Mouse (Mus musculus): ENCODE measurements around the gene Tlcd1. TPM values are rescaled to one million over a fixed set of nuclear protein-coding genes. Genes with fewer than 3 reads are reported as not detected.
A peak's percentile ranks its signal among the peaks of the same experiment; 100 is the strongest.

Tlcd1 gene
- polyA plus RNA-seq, 1 experiment from 2014 or later, result 0.76 TPM

- Histone ChIP-seq H3K27ac (no peak overlapping the region), H3K79me2 (ENCODE audit: inconsistent target) (no peaks in the 10 kb centered on the region), H3K4me3 (ENCODE audit: inconsistent target) (no peak overlapping the region), H3K36me3 (ENCODE audit: inconsistent target) (no peaks in the 10 kb centered on the region)
- 8% methylated on average over 36 of the region's 42 CpGs for WGBS (ENCODE audit: missing documents)
Measured at GRCm38 (mm10) chr11:78189234-78190040, 12.9 kb downstream of the Tlcd1 start.

GRCm38 (mm10) chr11:78190041-78190440 is 13.5 kb downstream of the Tlcd1 start:
- Histone ChIP-seq H3K79me2 (ENCODE audit: inconsistent target) (no peaks in the 10 kb centered on the region), H3K4me3 (ENCODE audit: inconsistent target) (no peak overlapping the region), H3K27ac (no peak overlapping the region), H3K36me3 (ENCODE audit: inconsistent target) (no peaks in the 10 kb centered on the region)
- 89% methylated on average over 6 of the region's 6 CpGs for WGBS (ENCODE audit: missing documents)

GRCm38 (mm10) chr11:78193113-78193512 is 16.6 kb downstream of the Tlcd1 start, which contains the start of gene Proca1:
Gene Proca1, plus strand, starts transcription at chr11:78193392.
- no peak within 1 kb of the TSS for H3K27ac ChIP-seq
- no peaks in the 10 kb centered on the region for H3K36me3 ChIP-seq (ENCODE audit: inconsistent target)
- WGBS (ENCODE audit: missing documents), result 91% methylated on average over 1 of the region's 1 CpGs
- H3K4me3 ChIP-seq (ENCODE audit: inconsistent target), result no peak within 1 kb of the TSS
- no peaks in the 10 kb centered on the region for H3K79me2 ChIP-seq (ENCODE audit: inconsistent target)

GRCm38 (mm10) chr11:78194411-78195100 is 18.0 kb downstream of the Tlcd1 start:
- Histone ChIP-seq H3K4me3 (ENCODE audit: inconsistent target) (peak overlapping the region; percentile 33), H3K27ac (no peak overlapping the region), H3K79me2 (ENCODE audit: inconsistent target) (no peaks in the 10 kb centered on the region), H3K36me3 (ENCODE audit: inconsistent target) (no peaks in the 10 kb centered on the region)
- 10% methylated on average over 27 of the region's 30 CpGs for WGBS (ENCODE audit: missing documents)

- WGBS (ENCODE audit: missing documents), result 77% methylated on average over 12 of the region's 23 CpGs
- H3K4me3 ChIP-seq (ENCODE audit: inconsistent target), result peak overlapping the region; percentile 33
- no peaks in the 10 kb centered on the region for H3K79me2 ChIP-seq (ENCODE audit: inconsistent target)
- no peaks in the 10 kb centered on the region for H3K36me3 ChIP-seq (ENCODE audit: inconsistent target)
- no peak overlapping the region for H3K27ac ChIP-seq
Measured at GRCm38 (mm10) chr11:78195101-78195863, 18.8 kb downstream of the Tlcd1 start.

- Histone ChIP-seq H3K79me2 (ENCODE audit: inconsistent target) (no peaks in the 10 kb centered on the region), H3K4me3 (ENCODE audit: inconsistent target) (no peak overlapping the region), H3K36me3 (ENCODE audit: inconsistent target) (peaks cover 31% of the 10 kb centered on the region), H3K27ac (no peak overlapping the region)
- WGBS (ENCODE audit: missing documents), result 100% methylated on average over 2 of the region's 3 CpGs
Measured at GRCm38 (mm10) chr11:78202372-78202771, 25.9 kb downstream of the Tlcd1 start.

GRCm38 (mm10) chr11:78204287-78204686 is 27.8 kb downstream of the Tlcd1 start:
- WGBS (ENCODE audit: missing documents), result 96% methylated on average over 6 of the region's 6 CpGs

GRCm38 (mm10) chr11:78205361-78206206 is 29.1 kb downstream of the Tlcd1 start:
- no peak overlapping the region for H3K4me3 ChIP-seq (ENCODE audit: inconsistent target)
- H3K36me3 ChIP-seq (ENCODE audit: inconsistent target), result peaks cover 58% of the 10 kb centered on the region
- WGBS (ENCODE audit: missing documents), result 87% methylated on average over 13 of the region's 13 CpGs
- H3K27ac ChIP-seq, result no peak overlapping the region
- H3K79me2 ChIP-seq (ENCODE audit: inconsistent target), result no peaks in the 10 kb centered on the region

More at GRCm38 (mm10) chr11:78204287-78204686, 27.8 kb downstream of the Tlcd1 start:
- no peak overlapping the region for H3K4me3 ChIP-seq (ENCODE audit: inconsistent target)
- peaks cover 50% of the 10 kb centered on the region for H3K36me3 ChIP-seq (ENCODE audit: inconsistent target)
- no peaks in the 10 kb centered on the region for H3K79me2 ChIP-seq (ENCODE audit: inconsistent target)
- H3K27ac ChIP-seq, result no peak overlapping the region

- 95% methylated on average over 6 of the region's 7 CpGs for WGBS (ENCODE audit: missing documents)
- Histone ChIP-seq H3K36me3 (ENCODE audit: inconsistent target) (peaks cover 74% of the 10 kb centered on the region), H3K27ac (no peak overlapping the region), H3K79me2 (ENCODE audit: inconsistent target) (no peaks in the 10 kb centered on the region), H3K4me3 (ENCODE audit: inconsistent target) (no peak overlapping the region)
Measured at GRCm38 (mm10) chr11:78207190-78207589, 30.7 kb downstream of the Tlcd1 start.

- Histone ChIP-seq H3K36me3 (ENCODE audit: inconsistent target) (peaks cover 79% of the 10 kb centered on the region), H3K27ac (no peak overlapping the region), H3K79me2 (ENCODE audit: inconsistent target) (no peaks in the 10 kb centered on the region), H3K4me3 (ENCODE audit: inconsistent target) (no peak overlapping the region)
- WGBS (ENCODE audit: missing documents), result 98% methylated on average over 6 of the region's 6 CpGs
Measured at GRCm38 (mm10) chr11:78209886-78210285, 33.4 kb downstream of the Tlcd1 start.

- H3K79me2 ChIP-seq (ENCODE audit: inconsistent target), result no peaks in the 10 kb centered on the region
- 93% methylated on average over 7 of the region's 7 CpGs for WGBS (ENCODE audit: missing documents)
Measured at GRCm38 (mm10) chr11:78210615-78211014, 34.1 kb downstream of the Tlcd1 start.

GRCm38 (mm10) chr11:78211513-78211912 is 35.0 kb downstream of the Tlcd1 start:
- WGBS (ENCODE audit: missing documents), result 96% methylated on average over 5 of the region's 5 CpGs
- Histone ChIP-seq H3K27ac (no peak overlapping the region), H3K79me2 (ENCODE audit: inconsistent target) (no peaks in the 10 kb centered on the region), H3K4me3 (ENCODE audit: inconsistent target) (no peak overlapping the region), H3K36me3 (ENCODE audit: inconsistent target) (peaks cover 77% of the 10 kb centered on the region)

More at GRCm38 (mm10) chr11:78210615-78211014, 34.1 kb downstream of the Tlcd1 start:
- peaks cover 77% of the 10 kb centered on the region for H3K36me3 ChIP-seq (ENCODE audit: inconsistent target)
- H3K27ac ChIP-seq, result no peak overlapping the region
- H3K4me3 ChIP-seq (ENCODE audit: inconsistent target), result no peak overlapping the region

GRCm38 (mm10) chr11:78213086-78213817 is 36.7 kb downstream of the Tlcd1 start:
- Histone ChIP-seq H3K79me2 (ENCODE audit: inconsistent target) (no peaks in the 10 kb centered on the region), H3K4me3 (ENCODE audit: inconsistent target) (no peak overlapping the region), H3K27ac (peak overlapping the region; percentile 41), H3K36me3 (ENCODE audit: inconsistent target) (peaks cover 76% of the 10 kb centered on the region)
- WGBS (ENCODE audit: missing documents), result 24% methylated on average over 14 of the region's 14 CpGs

Data from macrophage (primary cell).